Mouse (Mus musculus) liver, embryonic 14.5 days (tissue): ENCODE measurements at regions not wholly inside any gene's neighbourhood (a gene's known extent, or its start where the extent isn't known, plus 50 kb on each side); places are given as distances from the start of the nearest gene placed in this dataset.
A peak's percentile ranks its signal among the peaks of the same experiment; 100 is the strongest.

Source experiments
- ATAC-seq: fragments of 200-750 bp; cut with Nextera tagmentation; 2 replicates; pipeline ENCODE4 v1.8.0; 2017; ENCODE audit warnings: moderate number of reproducible peaks, mild to moderate bottlenecking, moderate library complexity; ENCODE audit not compliant: insufficient read depth
- DNase-seq, 3 experiments: peaks; one replicate each; pipeline ENCODE4 v3.0.0-alpha.2; 2012 to 2013; ENCODE audit warnings: low read depth in 3 of 3, low spot score in 3 of 3
- H3K27ac ChIP-seq: fragments of 300-500 bp; sonication (generic); 2 replicates; pipeline ENCODE4 v1.5.1; 2014; ENCODE audit warnings: moderate library complexity, mild to moderate bottlenecking, control low read depth, inconsistent platforms
- H3K27me3 ChIP-seq: fragments of 300-500 bp; sonication (generic); 2 replicates; pipeline ENCODE4 v1.6.1; 2014; ENCODE audit warnings: mild to moderate bottlenecking, low read length, moderate library complexity; ENCODE audit not compliant: control insufficient read depth, insufficient read depth
- H3K36me3 ChIP-seq: fragments of 300-500 bp; sonication (generic); replicated peaks from 2 replicates; pipeline ENCODE4 v1.6.1; 2014; ENCODE audit warnings: low read depth; ENCODE audit not compliant: control insufficient read depth, insufficient read depth
- H3K4me1 ChIP-seq, 2 experiments: fragments of 200-500 bp in 1 of 2; fragments of 300-500 bp in 1 of 2; sonication (generic) in 1 of 2; replicated peaks; 2 replicates each; pipeline ENCODE4 v1.6.1; 2012 to 2014; ENCODE audit warnings: antibody characterized with exemption in 1 of 2, inconsistent platforms in 1 of 2, low read length in 1 of 2; ENCODE audit not compliant: control insufficient read depth in 2 of 2, insufficient read depth in 2 of 2
- H3K4me2 ChIP-seq: fragments of 300-500 bp; sonication (generic); 2 replicates; pipeline ENCODE4 v1.6.1; 2014; ENCODE audit warnings: low read depth, mild to moderate bottlenecking, control low read depth, moderate library complexity
- H3K4me3 ChIP-seq, 2 experiments: fragments of 200-500 bp in 1 of 2; fragments of 300-500 bp in 1 of 2; sonication (generic) in 1 of 2; 2 replicates each; pipeline ENCODE4 v1.5.1; 2012 to 2014; ENCODE audit warnings: low read depth in 2 of 2, low read length in 2 of 2, mild to moderate bottlenecking in 2 of 2, control low read depth in 1 of 2, inconsistent platforms in 1 of 2, moderate library complexity in 1 of 2; ENCODE audit not compliant: insufficient read depth in 1 of 2
- H3K9ac ChIP-seq: fragments of 300-500 bp; sonication (generic); replicated peaks from 2 replicates; pipeline ENCODE4 v1.6.1; 2014; ENCODE audit warnings: mild to moderate bottlenecking, control low read depth, moderate library complexity
- H3K9me3 ChIP-seq: fragments of 300-500 bp; sonication (generic); 2 replicates; pipeline ENCODE4 v1.6.1; 2016; ENCODE audit warnings: low read length, mixed read lengths; ENCODE audit not compliant: control insufficient read depth
- CTCF ChIP-seq: IDR thresholded peaks from 2 replicates; pipeline ENCODE4 v1.5.1; 2016; ENCODE audit warnings: antibody characterized with exemption, low read depth, control low read depth
- EP300 ChIP-seq: IDR thresholded peaks from 2 replicates; pipeline ENCODE4 v1.6.1; 2016; ENCODE audit warnings: antibody characterized with exemption, low read depth
- WGBS: fragments of 180-500 bp; shearing (Covaris S2); extraction: QIAGEN DNeasy Blood & Tissue Kit; methylation state at CpG from one replicate; pipeline ENCODE4 v1.1.7; 2014; ENCODE audit not compliant: insufficient replicate concordance; 5-methylcytosine and 5-hydroxymethylcytosine counted together

- Histone ChIP-seq H3K4me2 (no peak overlapping the region), H3K36me3 (no peaks in the 10 kb centered on the region), H3K9ac (no peak overlapping the region), H3K4me1 (no peaks in the 10 kb centered on the region), H3K27me3 (no peaks in the 10 kb centered on the region), H3K27ac (no peak overlapping the region), H3K9me3 (no peaks in the 10 kb centered on the region), H3K4me3 (no peak overlapping the region)
- DNase-seq (peak in 1 of 3 experiments; percentile 7), ATAC-seq (no peak)
- WGBS: 18% methylated on average over 1 of the region's 1 CpGs
- TF ChIP-seq CTCF (no peak), EP300 (no peak)
Observed at GRCm38 (mm10) chr10:44818615-44819014, 248.4 kb upstream of the Prep start.

DNA sequence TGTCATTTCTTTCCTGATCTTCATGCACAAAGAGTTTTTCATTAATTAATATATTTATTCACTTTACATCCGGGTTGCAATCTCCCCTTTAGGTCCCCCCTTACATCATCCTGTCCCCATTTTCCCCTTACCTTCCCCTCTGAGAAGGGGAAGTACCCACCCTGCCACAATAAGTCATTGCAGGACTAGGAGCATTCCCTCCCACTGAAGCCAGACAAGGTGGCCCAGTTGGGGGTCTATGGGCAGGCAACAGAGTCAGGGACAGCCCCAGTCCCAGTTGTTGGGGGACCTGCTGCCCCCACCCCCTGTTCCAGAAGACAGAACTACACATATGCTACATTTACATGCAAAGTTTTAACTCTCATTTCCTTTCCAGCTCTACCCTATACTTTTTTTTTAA is 267.9 kb upstream of the Prdm1 start:
- H3K27me3 ChIP-seq: no peaks in the 10 kb centered on the region
- no peaks in the 10 kb centered on the region for H3K36me3 ChIP-seq
- WGBS: 32% methylated on average over 1 of the region's 1 CpGs
- H3K9me3 ChIP-seq: no peaks in the 10 kb centered on the region; the same call in 1 of the 2 replicates
- no peak overlapping the region for H3K4me3 ChIP-seq
- no peak for ATAC-seq
- TF ChIP-seq EP300 (no peak), CTCF (no peak)
- no peak overlapping the region for H3K27ac ChIP-seq
- H3K9ac ChIP-seq: no peak overlapping the region
- no peak overlapping the region for H3K4me2 ChIP-seq
- DNase-seq: no peak
- H3K4me1 ChIP-seq: no peaks in the 10 kb centered on the region

GRCm38 (mm10) chr10:44785386-44785785 is 257.1 kb upstream of the Prdm1 start:
- no peaks in the 10 kb centered on the region for H3K27me3 ChIP-seq
- no peak overlapping the region for H3K4me2 ChIP-seq
- no peaks in the 10 kb centered on the region for H3K36me3 ChIP-seq
- 61% methylated on average over 6 of the region's 6 CpGs for WGBS
- H3K4me1 ChIP-seq: no peaks in the 10 kb centered on the region
- no peak overlapping the region for H3K27ac ChIP-seq
- H3K9me3 ChIP-seq: no peaks in the 10 kb centered on the region
- no peak for ATAC-seq
- DNase-seq: no peak
- H3K9ac ChIP-seq: no peak overlapping the region
- TF ChIP-seq EP300 (no peak), CTCF (no peak)
- no peak overlapping the region for H3K4me3 ChIP-seq

GRCm38 (mm10) chr10:44780381-44780958 is 252.2 kb upstream of the Prdm1 start:
- TF ChIP-seq EP300: no peak
- TF ChIP-seq CTCF: no peak
- Histone ChIP-seq H3K9ac (no peak overlapping the region), H3K27ac (no peak overlapping the region), H3K4me3 (no peak overlapping the region), H3K9me3 (no peaks in the 10 kb centered on the region), H3K36me3 (no peaks in the 10 kb centered on the region), H3K4me2 (no peak overlapping the region), H3K4me1 (peaks cover 0 to 2% of the 10 kb centered on the region in 2 experiments; a peak in 1 of 4 replicates), H3K27me3 (no peaks in the 10 kb centered on the region)
- 65% methylated on average over 5 of the region's 5 CpGs for WGBS
- no peak for DNase-seq
- no peak for ATAC-seq

GRCm38 (mm10) chr10:44779568-44780207 is 251.4 kb upstream of the Prdm1 start:
- no peak for DNase-seq
- no peak for ATAC-seq
- H3K9ac ChIP-seq: no peak overlapping the region

More at GRCm38 (mm10) chr10:44779568-44780207, 251.4 kb upstream of the Prdm1 start:
- 39% methylated on average over 8 of the region's 8 CpGs for WGBS
- Histone ChIP-seq H3K4me2 (no peak overlapping the region), H3K27ac (no peak overlapping the region), H3K4me3 (no peak overlapping the region), H3K9me3 (no peaks in the 10 kb centered on the region), H3K4me1 (peaks cover 0 to 2% of the 10 kb centered on the region in 2 experiments; a peak in 1 of 4 replicates), H3K27me3 (no peaks in the 10 kb centered on the region), H3K36me3 (no peaks in the 10 kb centered on the region)
- TF ChIP-seq CTCF (no peak), EP300 (no peak)
